Mouse (Mus musculus) C2C12 (cell line): ENCODE measurements around the gene Hist1h1a. TPM values are rescaled to one million over a fixed set of nuclear protein-coding genes. Genes with fewer than 3 reads are reported as not detected.

Source experiments
- H3K27me3 ChIP-seq: one replicate; pipeline ENCODE4 v1.6.1; 2011; ENCODE audit not compliant: control insufficient read depth, insufficient read depth, insufficient read length
- H3K36me3 ChIP-seq: one replicate; pipeline ENCODE4 v1.6.1; 2011; ENCODE audit not compliant: control insufficient read depth, insufficient read depth
- H3K4me3 ChIP-seq: one replicate; pipeline ENCODE4 v1.5.1; 2011; ENCODE audit warnings: mild to moderate bottlenecking, control low read depth; ENCODE audit not compliant: poor library complexity, insufficient read depth, severe bottlenecking
- H3K79me2 ChIP-seq: one replicate; pipeline ENCODE4 v1.6.1; 2011; ENCODE audit not compliant: control insufficient read depth, insufficient read depth
- H3K79me3 ChIP-seq: one replicate; pipeline ENCODE4 v1.6.1; 2011; ENCODE audit warnings: low read depth, control low read depth
- H3ac ChIP-seq: one replicate; pipeline ENCODE3; 2011; ENCODE audit warnings: low read depth; ENCODE audit not compliant: control insufficient read depth, insufficient read length
- CEBPB ChIP-seq: IDR thresholded peaks from one replicate; pipeline ENCODE4 v1.6.1; 2011; ENCODE audit warnings: low read depth, mild to moderate bottlenecking, control low read depth, moderate library complexity
- CTCF ChIP-seq: IDR thresholded peaks from one replicate; pipeline ENCODE4 v1.5.1; 2011; ENCODE audit not compliant: control insufficient read depth, insufficient read depth, insufficient read length
- FOSL1 ChIP-seq: IDR thresholded peaks from one replicate; pipeline ENCODE4 v1.8.0; 2011; ENCODE audit warnings: mild to moderate bottlenecking, low read length; ENCODE audit not compliant: poor library complexity, insufficient read depth, severe bottlenecking
- MAX ChIP-seq: IDR thresholded peaks from one replicate; pipeline ENCODE4 v1.6.1; 2011; ENCODE audit warnings: mild to moderate bottlenecking, control low read depth
- MYOD1 ChIP-seq: IDR thresholded peaks from one replicate; pipeline ENCODE4 v1.6.1; 2011; ENCODE audit warnings: low read depth; ENCODE audit not compliant: control insufficient read depth, insufficient read length
- MYOG ChIP-seq: IDR thresholded peaks from one replicate; pipeline ENCODE4 v1.6.1; 2011; ENCODE audit not compliant: control insufficient read depth, insufficient read length; ENCODE audit errors: extremely low read depth
- USF1 ChIP-seq: IDR thresholded peaks from one replicate; pipeline ENCODE4 v1.6.1; 2011; ENCODE audit warnings: low read depth, mild to moderate bottlenecking, control low read depth, moderate library complexity
- polyA plus RNA-seq: library from polyadenylated mRNA; unstranded; fragments of >200 nt; fragmentation: generic; extraction: Trizol; gene quantifications from one replicate; pipeline ENCODE4 v1.2.1, GENCODE M21; 2012; ENCODE audit warnings: missing spikeins

Hist1h1a gene
- polyA plus RNA-seq, 1 experiment, result 1.5 TPM

DNA sequence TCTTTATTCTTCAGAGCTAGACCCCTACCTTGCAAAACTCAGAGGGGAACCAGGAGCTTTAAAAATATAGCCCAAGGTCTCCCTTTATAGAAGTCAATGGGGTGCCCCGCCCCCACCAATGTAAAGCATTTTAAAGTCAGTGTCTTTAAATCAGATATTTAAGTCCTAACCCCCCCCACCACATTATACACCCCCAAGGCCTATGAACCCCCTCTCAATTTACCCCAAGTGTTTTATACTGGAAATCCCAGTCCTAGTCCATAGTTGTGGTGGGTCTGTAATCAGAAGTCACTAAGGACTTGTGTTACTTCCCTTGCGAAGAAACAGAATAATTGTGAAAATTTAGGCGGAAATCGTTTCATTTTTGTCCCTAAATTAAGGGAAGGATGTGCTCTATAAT, 25.4 kb upstream of the Hist1h1a start:
- no peak overlapping the region for H3ac ChIP-seq
- no peaks in the 10 kb centered on the region for H3K36me3 ChIP-seq
- H3K27me3 ChIP-seq, result no peaks in the 10 kb centered on the region
- no peak for TF ChIP-seq MYOD1
- TF ChIP-seq MYOG, result no peak
- TF ChIP-seq MAX, result no peak
- no peak for TF ChIP-seq FOSL1
- TF ChIP-seq CTCF, result no peak
- no peak for TF ChIP-seq USF1
- no peaks in the 10 kb centered on the region for H3K79me2 ChIP-seq
- no peak overlapping the region for H3K4me3 ChIP-seq
- peaks cover 1% of the 10 kb centered on the region for H3K79me3 ChIP-seq

DNA sequence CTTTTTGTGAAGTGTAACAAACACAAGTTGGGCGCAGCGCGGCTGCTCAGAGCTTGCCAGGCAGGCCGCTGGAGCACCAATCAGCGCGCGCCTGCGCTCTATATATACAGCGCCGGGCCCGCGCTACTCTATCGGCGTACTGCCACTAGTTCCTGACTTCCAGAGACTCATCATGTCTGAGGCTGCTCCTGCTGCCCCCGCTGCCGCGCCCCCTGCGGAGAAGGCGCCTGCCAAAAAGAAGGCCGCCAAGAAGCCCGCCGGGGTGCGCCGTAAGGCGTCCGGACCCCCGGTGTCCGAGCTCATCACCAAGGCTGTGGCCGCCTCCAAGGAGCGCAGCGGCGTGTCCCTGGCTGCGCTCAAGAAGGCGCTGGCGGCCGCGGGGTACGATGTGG, 24.8 kb upstream of the Hist1h1a start, which contains the start of gene Hist1h1c:
TSS of gene Hist1h1c (plus strand) at position 132 of the 392 bp plus-strand sequence.
- H3K27me3 ChIP-seq, result no peaks in the 10 kb centered on the region
- peak within 1 kb of the TSS; percentile 49 for H3ac ChIP-seq
- no peaks in the 10 kb centered on the region for H3K36me3 ChIP-seq
- H3K79me2 ChIP-seq, result no peaks in the 10 kb centered on the region
- peaks cover 1% of the 10 kb centered on the region for H3K79me3 ChIP-seq
- no peak for TF ChIP-seq FOSL1
- TF ChIP-seq MYOG, result no peak
- no peak for TF ChIP-seq CEBPB
- no peak for TF ChIP-seq MAX
- no peak for TF ChIP-seq USF1
- no peak for TF ChIP-seq MYOD1
- TF ChIP-seq CTCF, result no peak
- peak within 1 kb of the TSS; percentile 38 for H3K4me3 ChIP-seq

DNA sequence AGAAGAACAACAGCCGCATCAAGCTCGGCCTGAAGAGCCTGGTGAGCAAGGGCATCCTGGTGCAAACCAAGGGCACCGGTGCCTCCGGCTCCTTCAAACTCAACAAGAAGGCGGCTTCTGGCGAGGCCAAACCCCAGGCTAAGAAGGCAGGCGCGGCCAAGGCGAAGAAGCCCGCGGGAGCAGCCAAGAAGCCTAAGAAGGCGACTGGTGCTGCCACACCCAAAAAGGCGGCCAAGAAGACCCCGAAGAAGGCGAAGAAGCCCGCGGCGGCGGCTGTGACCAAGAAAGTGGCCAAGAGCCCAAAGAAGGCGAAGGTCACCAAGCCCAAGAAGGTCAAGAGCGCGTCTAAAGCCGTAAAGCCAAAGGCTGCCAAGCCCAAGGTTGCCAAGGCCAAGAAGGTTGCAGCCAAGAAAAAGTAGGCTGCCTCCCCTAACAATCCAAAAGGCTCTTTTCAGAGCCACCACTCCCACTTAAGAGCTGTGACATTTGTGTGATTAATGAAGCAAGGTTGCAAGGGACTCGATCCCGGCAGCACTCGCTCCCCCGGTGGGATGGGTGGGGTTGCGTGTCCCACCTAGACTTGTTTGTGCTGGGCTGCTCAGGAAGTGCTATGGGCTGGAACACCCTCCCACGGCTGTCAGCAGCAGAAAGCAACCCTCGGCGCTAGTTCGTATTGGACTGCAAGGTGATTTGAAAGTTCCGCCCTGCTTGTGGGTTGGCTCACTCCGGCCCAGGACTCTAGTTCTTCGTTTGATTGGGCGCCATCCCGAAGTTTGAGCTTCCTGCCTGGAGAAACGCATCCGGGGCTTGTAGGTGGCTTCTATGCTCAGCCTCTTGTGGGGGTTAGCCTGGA, 24.2 kb upstream of the Hist1h1a start:
- no peak for TF ChIP-seq USF1
- TF ChIP-seq MYOD1, result peak; percentile 8
- no peak for TF ChIP-seq MAX
- H3K27me3 ChIP-seq, result no peaks in the 10 kb centered on the region
- peak overlapping the region; percentile 55 for H3ac ChIP-seq
- H3K79me2 ChIP-seq, result no peaks in the 10 kb centered on the region
- peaks cover 1% of the 10 kb centered on the region for H3K79me3 ChIP-seq
- peak overlapping the region; percentile 38 for H3K4me3 ChIP-seq
- no peaks in the 10 kb centered on the region for H3K36me3 ChIP-seq

DNA sequence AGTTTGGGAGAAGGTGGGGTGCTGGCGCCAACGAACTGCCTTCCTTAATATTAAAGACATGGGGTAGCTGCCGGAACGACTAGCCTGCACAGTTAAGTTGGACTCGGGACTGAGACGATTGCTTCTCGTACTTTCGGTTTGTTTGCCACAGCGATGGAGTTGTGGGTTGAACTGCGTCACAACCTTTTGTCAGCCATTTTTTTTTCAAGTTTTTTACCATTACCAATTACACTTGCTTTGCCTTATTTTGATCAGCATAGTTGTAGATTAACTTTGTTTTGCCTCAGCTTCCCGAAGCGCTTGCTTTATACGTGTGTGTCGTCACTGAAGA, 23.6 kb upstream of the Hist1h1a start:
- Histone ChIP-seq H3K27me3 (no peaks in the 10 kb centered on the region), H3K4me3 (peak overlapping the region; percentile 29)
- TF ChIP-seq USF1, result no peak
- no peak for TF ChIP-seq CTCF
- no peak for TF ChIP-seq CEBPB
- no peak for TF ChIP-seq MYOD1
- no peak for TF ChIP-seq MYOG
- TF ChIP-seq MAX, result no peak
- TF ChIP-seq FOSL1, result no peak

DNA sequence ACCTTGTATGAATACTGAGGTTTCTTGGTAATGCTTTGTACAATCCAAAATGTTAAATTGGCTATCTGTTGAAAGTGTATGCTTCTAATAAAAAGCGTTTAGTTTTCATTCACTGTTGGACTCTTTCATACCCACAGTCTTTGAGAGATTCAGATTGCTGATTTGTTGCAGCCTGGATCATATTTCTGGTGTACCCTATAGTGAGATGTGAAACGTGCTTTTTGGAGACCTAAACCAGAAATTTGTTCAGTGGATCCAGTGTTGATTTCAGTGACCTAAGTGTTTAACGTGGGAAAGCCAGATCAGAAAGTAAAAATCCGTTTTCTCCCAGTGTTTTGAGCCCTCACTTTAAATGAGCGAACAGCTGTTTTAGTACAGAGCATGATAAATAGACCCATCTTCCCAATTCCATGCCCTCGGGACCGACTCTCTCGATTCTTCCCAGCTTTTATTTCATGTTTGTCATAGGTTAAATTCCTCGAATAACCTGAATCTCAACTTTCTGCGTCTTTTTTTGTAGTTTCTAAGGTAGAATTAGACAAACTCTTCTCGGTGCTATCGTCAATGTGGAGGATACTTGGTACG, 23.1 kb upstream of the Hist1h1a start:
- H3K36me3 ChIP-seq, result no peaks in the 10 kb centered on the region
- no peaks in the 10 kb centered on the region for H3K79me2 ChIP-seq
- H3K27me3 ChIP-seq, result no peaks in the 10 kb centered on the region
- peak overlapping the region; percentile 29 for H3K4me3 ChIP-seq
- peaks cover 1% of the 10 kb centered on the region for H3K79me3 ChIP-seq
- TF ChIP-seq CEBPB (no peak), MYOD1 (no peak)
- peak overlapping the region; percentile 52 for H3ac ChIP-seq

More for the DNA sequence above, 23.6 kb upstream of the Hist1h1a start:
- Histone ChIP-seq H3K36me3 (no peaks in the 10 kb centered on the region), H3K79me3 (peaks cover 1% of the 10 kb centered on the region), H3ac (peak overlapping the region; percentile 55), H3K79me2 (no peaks in the 10 kb centered on the region)

DNA sequence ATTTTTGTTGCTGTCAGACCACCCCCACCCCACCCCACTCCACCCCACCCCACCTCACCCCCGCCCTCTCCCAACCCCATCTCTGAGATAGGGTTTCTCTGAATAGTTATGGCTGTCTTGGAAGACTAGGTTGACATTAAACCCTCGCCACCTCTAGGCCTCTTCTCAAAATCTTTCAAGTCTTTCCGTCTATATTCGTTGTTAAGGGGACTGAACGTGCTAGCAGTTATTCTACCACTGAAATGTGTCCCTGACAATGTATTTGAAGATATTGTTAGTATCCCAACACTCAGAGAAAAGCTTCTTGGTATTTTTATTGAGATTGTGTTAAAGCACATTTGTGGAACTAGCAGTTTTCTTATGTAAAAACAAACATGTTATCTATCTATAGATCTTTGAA, 22.6 kb upstream of the Hist1h1a start:
- Histone ChIP-seq H3K36me3 (no peaks in the 10 kb centered on the region), H3K4me3 (no peak overlapping the region), H3K27me3 (no peaks in the 10 kb centered on the region), H3K79me3 (peaks cover 1% of the 10 kb centered on the region), H3ac (no peak overlapping the region), H3K79me2 (no peaks in the 10 kb centered on the region)
- TF ChIP-seq MYOD1 (no peak), CTCF (no peak), MAX (no peak), USF1 (no peak), FOSL1 (no peak), CEBPB (no peak), MYOG (no peak)
